Mouse (Mus musculus) midbrain, embryonic 11.5 days (tissue): ENCODE measurements at regions not wholly inside any gene's neighbourhood (a gene's known extent, or its start where the extent isn't known, plus 50 kb on each side); places are given as distances from the start of the nearest gene placed in this dataset.
A peak's percentile ranks its signal among the peaks of the same experiment; 100 is the strongest.

ENCODE experiments used
- ATAC-seq: fragments of 200-750 bp; cut with Nextera tagmentation; 2 replicates; pipeline ENCODE4 v1.8.0; 2017; ENCODE audit warnings: moderate TSS enrichment, moderate library complexity; ENCODE audit not compliant: low FRiP score
- DNase-seq: peaks from one replicate; pipeline ENCODE4 v3.0.0; 2015; ENCODE audit warnings: low spot score; ENCODE audit errors: missing footprints
- H3K27ac ChIP-seq: fragments of 300-500 bp; sonication (generic); 2 replicates; pipeline ENCODE4 v1.5.1; 2014; ENCODE audit warnings: low read depth, low read length
- H3K27me3 ChIP-seq: fragments of 300-500 bp; sonication (generic); 2 replicates; pipeline ENCODE4 v1.6.1; 2014; ENCODE audit warnings: mild to moderate bottlenecking, low read length, moderate library complexity, mixed read lengths; ENCODE audit not compliant: control insufficient read depth, insufficient read depth
- H3K36me3 ChIP-seq: fragments of 300-500 bp; sonication (generic); 2 replicates; pipeline ENCODE4 v1.6.1; 2014; ENCODE audit warnings: mild to moderate bottlenecking, low read length, moderate library complexity, mixed read lengths; ENCODE audit not compliant: control insufficient read depth, insufficient read depth
- H3K4me1 ChIP-seq: fragments of 300-500 bp; sonication (generic); 2 replicates; pipeline ENCODE4 v1.6.1; 2014; ENCODE audit warnings: low read length; ENCODE audit not compliant: control insufficient read depth, insufficient read depth
- H3K4me2 ChIP-seq: fragments of 300-500 bp; sonication (generic); 2 replicates; pipeline ENCODE4 v1.6.1; 2014; ENCODE audit warnings: mild to moderate bottlenecking, moderate library complexity
- H3K4me3 ChIP-seq: fragments of 300-500 bp; sonication (generic); 2 replicates; pipeline ENCODE4 v1.5.1; 2014; ENCODE audit warnings: low read depth, low read length
- H3K9ac ChIP-seq: fragments of 300-500 bp; sonication (generic); 2 replicates; pipeline ENCODE4 v1.6.1; 2014; ENCODE audit warnings: low read length
- H3K9me3 ChIP-seq: fragments of 300-500 bp; sonication (generic); 2 replicates; pipeline ENCODE4 v1.6.1; 2016; ENCODE audit warnings: low read length; ENCODE audit not compliant: control insufficient read depth
- WGBS: fragments of 180-500 bp; shearing (Covaris S2); extraction: QIAGEN DNeasy Blood & Tissue Kit; methylation state at CpG from one replicate; pipeline ENCODE4 v1.1.7; 2014; 5-methylcytosine and 5-hydroxymethylcytosine counted together

- no peak overlapping the region for H3K4me2 ChIP-seq
- H3K4me1 ChIP-seq = no peaks in the 10 kb centered on the region; the same call in 1 of the 2 replicates
- 83% methylated on average over 6 of the region's 6 CpGs for WGBS
- no peaks in the 10 kb centered on the region for H3K27me3 ChIP-seq
- DNase-seq = no peak
- H3K4me3 ChIP-seq = no peak overlapping the region
- peak; percentile 9; the same call in 1 of the 2 replicates for ATAC-seq
- no peaks in the 10 kb centered on the region for H3K9me3 ChIP-seq
- H3K27ac ChIP-seq = no peak overlapping the region
- no peak overlapping the region for H3K9ac ChIP-seq
- no peaks in the 10 kb centered on the region for H3K36me3 ChIP-seq
Observed at GRCm38 (mm10) chr3:148728513-148729241, 261.7 kb downstream of the Adgrl2 start.

- WGBS = 51% methylated on average over 10 of the region's 10 CpGs
- H3K36me3 ChIP-seq = no peaks in the 10 kb centered on the region
- H3K27me3 ChIP-seq = no peaks in the 10 kb centered on the region
- no peak overlapping the region for H3K9ac ChIP-seq
- H3K4me1 ChIP-seq = no peaks in the 10 kb centered on the region
- DNase-seq (no peak), ATAC-seq (no peak)
- H3K9me3 ChIP-seq = no peaks in the 10 kb centered on the region
- no peak overlapping the region for H3K27ac ChIP-seq
- no peak overlapping the region for H3K4me2 ChIP-seq
- no peak overlapping the region for H3K4me3 ChIP-seq
Observed at GRCm38 (mm10) chr3:148726596-148727331, 263.6 kb downstream of the Adgrl2 start.

- WGBS = 87% methylated on average over 7 of the region's 7 CpGs
- H3K27ac ChIP-seq = no peak overlapping the region
- DNase-seq (no peak), ATAC-seq (no peak)
- no peak overlapping the region for H3K4me2 ChIP-seq
- H3K36me3 ChIP-seq = no peaks in the 10 kb centered on the region
- no peaks in the 10 kb centered on the region for H3K4me1 ChIP-seq
- H3K27me3 ChIP-seq = no peaks in the 10 kb centered on the region
- no peaks in the 10 kb centered on the region for H3K9me3 ChIP-seq
- no peak overlapping the region for H3K4me3 ChIP-seq
- no peak overlapping the region for H3K9ac ChIP-seq
Observed at GRCm38 (mm10) chr3:148696555-148696954, 293.8 kb downstream of the Adgrl2 start.

GRCm38 (mm10) chr3:148695453-148695852, 294.9 kb downstream of the Adgrl2 start:
- no peak for ATAC-seq
- 91% methylated on average over 6 of the region's 6 CpGs for WGBS
- H3K9ac ChIP-seq = no peak overlapping the region

GRCm38 (mm10) chr3:148683181-148683580, 307.2 kb downstream of the Adgrl2 start:
- ATAC-seq (no peak), DNase-seq (no peak)
- Histone ChIP-seq H3K27ac (no peak overlapping the region), H3K4me1 (no peaks in the 10 kb centered on the region), H3K9me3 (no peaks in the 10 kb centered on the region), H3K4me3 (no peak overlapping the region), H3K9ac (no peak overlapping the region), H3K36me3 (no peaks in the 10 kb centered on the region), H3K27me3 (no peaks in the 10 kb centered on the region), H3K4me2 (no peak overlapping the region)

More at GRCm38 (mm10) chr3:148695453-148695852, 294.9 kb downstream of the Adgrl2 start:
- Histone ChIP-seq H3K4me2 (no peak overlapping the region), H3K4me3 (no peak overlapping the region), H3K27me3 (no peaks in the 10 kb centered on the region), H3K36me3 (no peaks in the 10 kb centered on the region), H3K4me1 (no peaks in the 10 kb centered on the region), H3K27ac (no peak overlapping the region), H3K9me3 (no peaks in the 10 kb centered on the region)
- DNase-seq = no peak

GRCm38 (mm10) chr3:148682445-148682994, 307.8 kb downstream of the Adgrl2 start:
- ATAC-seq (no peak), DNase-seq (no peak)
- H3K36me3 ChIP-seq = no peaks in the 10 kb centered on the region
- no peaks in the 10 kb centered on the region for H3K27me3 ChIP-seq
- no peaks in the 10 kb centered on the region for H3K9me3 ChIP-seq
- WGBS = 91% methylated on average over 6 of the region's 6 CpGs
- no peak overlapping the region for H3K4me3 ChIP-seq
- no peak overlapping the region for H3K9ac ChIP-seq
- no peak overlapping the region for H3K4me2 ChIP-seq
- no peaks in the 10 kb centered on the region for H3K4me1 ChIP-seq
- no peak overlapping the region for H3K27ac ChIP-seq

- Histone ChIP-seq H3K9ac (no peak overlapping the region), H3K36me3 (no peaks in the 10 kb centered on the region), H3K4me2 (no peak overlapping the region), H3K4me3 (no peak overlapping the region), H3K27me3 (no peaks in the 10 kb centered on the region), H3K4me1 (no peaks in the 10 kb centered on the region), H3K27ac (no peak overlapping the region), H3K9me3 (no peaks in the 10 kb centered on the region)
- 62% methylated on average over 2 of the region's 2 CpGs for WGBS
- DNase-seq (no peak), ATAC-seq (no peak)
Observed at GRCm38 (mm10) chr3:148681186-148681585, 309.2 kb downstream of the Adgrl2 start.

GRCm38 (mm10) chr3:148680737-148681136, 309.6 kb downstream of the Adgrl2 start:
- H3K4me3 ChIP-seq = no peak overlapping the region
- 79% methylated on average over 8 of the region's 8 CpGs for WGBS
- DNase-seq (no peak), ATAC-seq (no peak)
- H3K4me1 ChIP-seq = no peaks in the 10 kb centered on the region
- H3K27ac ChIP-seq = no peak overlapping the region
- no peak overlapping the region for H3K9ac ChIP-seq
- no peaks in the 10 kb centered on the region for H3K27me3 ChIP-seq
- no peaks in the 10 kb centered on the region for H3K36me3 ChIP-seq
- no peaks in the 10 kb centered on the region for H3K9me3 ChIP-seq
- H3K4me2 ChIP-seq = no peak overlapping the region

GRCm38 (mm10) chr3:148680086-148680485, 310.3 kb downstream of the Adgrl2 start:
- no peak overlapping the region for H3K9ac ChIP-seq
- H3K27ac ChIP-seq = no peak overlapping the region
- ATAC-seq = no peak
- 97% methylated on average over 4 of the region's 4 CpGs for whole genome bisulfite sequencing
- no peaks in the 10 kb centered on the region for H3K9me3 ChIP-seq
- no peaks in the 10 kb centered on the region for H3K27me3 ChIP-seq
- no peaks in the 10 kb centered on the region for H3K36me3 ChIP-seq
- no peak overlapping the region for H3K4me3 ChIP-seq
- no peak for DNase-seq
- no peak overlapping the region for H3K4me2 ChIP-seq
- H3K4me1 ChIP-seq = no peaks in the 10 kb centered on the region
